Mouse (Mus musculus) forebrain, embryonic 16.5 days (tissue): ENCODE results near the gene Map4k5. TPM values are rescaled to one million over a fixed set of nuclear protein-coding genes. Genes with fewer than 3 reads are reported as not detected.

Experiments used
- ATAC-seq: fragments of 200-750 bp; cut with Nextera tagmentation; 2 replicates; pipeline ENCODE4 v1.8.0; 2017; ENCODE audit warnings: mild to moderate bottlenecking, moderate library complexity
- H3K27ac ChIP-seq: fragments of 300-500 bp; sonication (generic); 2 replicates; pipeline ENCODE4 v1.5.1; 2014; ENCODE audit warnings: low read length, control low read depth
- H3K27me3 ChIP-seq: fragments of 300-500 bp; sonication (generic); replicated peaks from 2 replicates; pipeline ENCODE4 v1.6.1; 2014; ENCODE audit warnings: low read length; ENCODE audit not compliant: control insufficient read depth, insufficient read depth
- H3K36me3 ChIP-seq: fragments of 300-500 bp; sonication (generic); 2 replicates; pipeline ENCODE4 v1.6.1; 2014; ENCODE audit not compliant: control insufficient read depth, insufficient read depth
- H3K4me1 ChIP-seq: fragments of 300-500 bp; sonication (generic); replicated peaks from 2 replicates; pipeline ENCODE4 v1.6.1; 2014; ENCODE audit warnings: low read length; ENCODE audit not compliant: control insufficient read depth, insufficient read depth
- H3K4me2 ChIP-seq: fragments of 300-500 bp; sonication (generic); 2 replicates; pipeline ENCODE4 v1.6.1; 2014; ENCODE audit warnings: mild to moderate bottlenecking, low read length, control low read depth
- H3K4me3 ChIP-seq: fragments of 300-500 bp; sonication (generic); replicated peaks from 2 replicates; pipeline ENCODE4 v1.5.1; 2014; ENCODE audit warnings: mild to moderate bottlenecking, low read length, control low read depth
- H3K9ac ChIP-seq: fragments of 300-500 bp; sonication (generic); replicated peaks from 2 replicates; pipeline ENCODE4 v1.6.1; 2014; ENCODE audit warnings: low read depth, low read length, control low read depth
- H3K9me3 ChIP-seq: fragments of 300-500 bp; sonication (generic); 2 replicates; pipeline ENCODE4 v1.6.1; 2016; ENCODE audit warnings: low read length; ENCODE audit not compliant: control insufficient read depth
- WGBS: fragments of 180-500 bp; shearing (Covaris S2); extraction: QIAGEN DNeasy Blood & Tissue Kit; methylation state at CpG from one replicate; pipeline ENCODE4 v1.1.7; 2014; 5-methylcytosine and 5-hydroxymethylcytosine counted together
- polyA plus RNA-seq: library from polyadenylated mRNA; unstranded; fragments of >200 nt; fragmentation: Nextera tagmentation; extraction: Ambion mirVana; gene quantifications from 2 replicates; pipeline ENCODE4 v1.2.1, GENCODE M21; 2015

Gene Map4k5
- polyA plus RNA-seq, 1 experiment from 2014 or later = 34.5 TPM

GRCm38 (mm10) chr12:69833982-69834604 lies 58.9 kb downstream of the Map4k5 start:
- 84% methylated on average over 12 of the region's 12 CpGs for WGBS
- H3K27me3 ChIP-seq = no peaks in the 10 kb centered on the region

GRCm38 (mm10) chr12:69831239-69831910 lies 61.6 kb downstream of the Map4k5 start:
- Histone ChIP-seq H3K9me3 (no peaks in the 10 kb centered on the region), H3K9ac (no peak overlapping the region), H3K4me1 (no peaks in the 10 kb centered on the region), H3K4me2 (no peak overlapping the region), H3K27me3 (no peaks in the 10 kb centered on the region), H3K36me3 (peaks cover 12% of the 10 kb centered on the region), H3K4me3 (no peak overlapping the region), H3K27ac (no peak overlapping the region)
- WGBS = 96% methylated on average over 9 of the region's 9 CpGs
- no peak for ATAC-seq

More at GRCm38 (mm10) chr12:69833982-69834604, 58.9 kb downstream of the Map4k5 start:
- H3K4me2 ChIP-seq = no peak overlapping the region
- peak; percentile 45; the same call in 1 of the 2 replicates for ATAC-seq
- H3K9ac ChIP-seq = no peak overlapping the region
- no peaks in the 10 kb centered on the region for H3K9me3 ChIP-seq
- no peak overlapping the region for H3K4me3 ChIP-seq
- peaks cover 11% of the 10 kb centered on the region; the same call in 1 of the 2 replicates for H3K36me3 ChIP-seq
- no peaks in the 10 kb centered on the region for H3K4me1 ChIP-seq
- no peak overlapping the region for H3K27ac ChIP-seq

- H3K9ac ChIP-seq = no peak overlapping the region
- no peaks in the 10 kb centered on the region for H3K9me3 ChIP-seq
- H3K36me3 ChIP-seq = peaks cover 13% of the 10 kb centered on the region
- no peak overlapping the region for H3K27ac ChIP-seq
- no peaks in the 10 kb centered on the region for H3K4me1 ChIP-seq
- no peak for ATAC-seq
- no peak overlapping the region for H3K4me2 ChIP-seq
- H3K27me3 ChIP-seq = no peaks in the 10 kb centered on the region
- H3K4me3 ChIP-seq = no peak overlapping the region
- WGBS = 56% methylated on average over 2 of the region's 2 CpGs
These were observed 64.8 kb downstream of the Map4k5 start for GRCm38 (mm10) chr12:69828214-69828613.

- Histone ChIP-seq H3K9me3 (no peaks in the 10 kb centered on the region), H3K36me3 (peaks cover 27% of the 10 kb centered on the region), H3K27me3 (no peaks in the 10 kb centered on the region), H3K4me1 (no peaks in the 10 kb centered on the region), H3K4me2 (no peak overlapping the region), H3K4me3 (no peak overlapping the region), H3K27ac (no peak overlapping the region), H3K9ac (no peak overlapping the region)
- 88% methylated on average over 9 of the region's 9 CpGs for WGBS
- no peak for ATAC-seq
These were observed 68.0 kb downstream of the Map4k5 start for GRCm38 (mm10) chr12:69824881-69825597.

GRCm38 (mm10) chr12:69814272-69814671 lies 78.7 kb downstream of the Map4k5 start:
- Histone ChIP-seq H3K9ac (no peak overlapping the region), H3K9me3 (no peaks in the 10 kb centered on the region), H3K4me1 (no peaks in the 10 kb centered on the region), H3K4me3 (no peak overlapping the region), H3K27me3 (no peaks in the 10 kb centered on the region), H3K36me3 (peaks cover 19% of the 10 kb centered on the region), H3K4me2 (no peak overlapping the region), H3K27ac (no peak overlapping the region)
- ATAC-seq = peak; percentile 33; the same call in 1 of the 2 replicates
- WGBS = 7% methylated on average over 6 of the region's 6 CpGs

- H3K4me2 ChIP-seq = no peak overlapping the region
- H3K4me3 ChIP-seq = no peak overlapping the region
- no peaks in the 10 kb centered on the region for H3K9me3 ChIP-seq
- H3K36me3 ChIP-seq = peaks cover 19% of the 10 kb centered on the region
- ATAC-seq = no peak
- 47% methylated on average over 2 of the region's 2 CpGs for WGBS
- no peaks in the 10 kb centered on the region for H3K27me3 ChIP-seq
- H3K9ac ChIP-seq = no peak overlapping the region
- H3K27ac ChIP-seq = no peak overlapping the region
- H3K4me1 ChIP-seq = no peaks in the 10 kb centered on the region
These were observed 79.4 kb downstream of the Map4k5 start for GRCm38 (mm10) chr12:69813596-69813995.

GRCm38 (mm10) chr12:69812986-69813385 lies 80.0 kb downstream of the Map4k5 start:
- H3K9me3 ChIP-seq = no peaks in the 10 kb centered on the region
- H3K36me3 ChIP-seq = peaks cover 15% of the 10 kb centered on the region
- no peaks in the 10 kb centered on the region for H3K27me3 ChIP-seq
- no peak overlapping the region for H3K4me3 ChIP-seq
- no peak for ATAC-seq
- no peak overlapping the region for H3K4me2 ChIP-seq
- no peak overlapping the region for H3K9ac ChIP-seq
- no peaks in the 10 kb centered on the region for H3K4me1 ChIP-seq
- H3K27ac ChIP-seq = no peak overlapping the region
- WGBS = 64% methylated on average over 3 of the region's 3 CpGs

GRCm38 (mm10) chr12:69811976-69812375 lies 81.0 kb downstream of the Map4k5 start:
- H3K9me3 ChIP-seq = no peaks in the 10 kb centered on the region
- 52% methylated on average over 1 of the region's 1 CpGs for WGBS
- ATAC-seq = no peak
- H3K27me3 ChIP-seq = no peaks in the 10 kb centered on the region
- no peak overlapping the region for H3K27ac ChIP-seq
- H3K4me2 ChIP-seq = no peak overlapping the region
- peaks cover 11% of the 10 kb centered on the region for H3K36me3 ChIP-seq
- no peak overlapping the region for H3K9ac ChIP-seq
- no peak overlapping the region for H3K4me3 ChIP-seq
- no peaks in the 10 kb centered on the region for H3K4me1 ChIP-seq

GRCm38 (mm10) chr12:69809439-69809838 lies 83.6 kb downstream of the Map4k5 start:
- no peak for ATAC-seq
- no peaks in the 10 kb centered on the region for H3K9me3 ChIP-seq
- H3K9ac ChIP-seq = no peak overlapping the region
- H3K27me3 ChIP-seq = no peaks in the 10 kb centered on the region
- H3K4me3 ChIP-seq = no peak overlapping the region
- H3K4me2 ChIP-seq = no peak overlapping the region
- WGBS = 87% methylated on average over 3 of the region's 3 CpGs
- peaks cover 8% of the 10 kb centered on the region; the same call in 1 of the 2 replicates for H3K36me3 ChIP-seq
- H3K4me1 ChIP-seq = no peaks in the 10 kb centered on the region
- H3K27ac ChIP-seq = no peak overlapping the region
